Mouse (Mus musculus): Measurements from ENCODE around the gene Bglap3. TPM values are rescaled to one million over a fixed set of nuclear protein-coding genes. Genes with fewer than 3 reads are reported as not detected.
"Not testable (repeated sequence)": the region's sequence is repeated elsewhere in the genome, so short reads cannot be mapped to it uniquely, and the experiment has no call there.

Gene Bglap3
- total RNA-seq, 2 experiments from 2014 or later = 0.36 TPM; not detected in 1

GRCm38 (mm10) chr3:88381389-88382315 is 9.1 kb upstream of the Bglap3 start:
- intact Hi-C loops (cut with DNase I) = not testable (repeated sequence)
- DNase-seq (ENCODE audit: low spot score in 2 of 2) = peak in 1 of 2 experiments; percentile 34

GRCm38 (mm10) chr3:88378599-88378998 is 6.1 kb upstream of the Bglap3 start, which contains the start of gene Bglap2:
Bglap2 (minus strand) TSS chr3:88378699.
- intact Hi-C loops (cut with DNase I); DNase-seq (ENCODE audit: low spot score in 2 of 2): not testable (repeated sequence)

GRCm38 (mm10) chr3:88376644-88377043 is 4.1 kb upstream of the Bglap3 start:
- not testable (repeated sequence) for DNase-seq (ENCODE audit: low spot score in 2 of 2)

GRCm38 (mm10) chr3:88375750-88376626 is 3.4 kb upstream of the Bglap3 start:
- DNase-seq (ENCODE audit: low spot score in 2 of 2) = peak in 1 of 2 experiments; percentile 30
- intact Hi-C loops (cut with DNase I) = not testable (repeated sequence)

More at GRCm38 (mm10) chr3:88376644-88377043, 4.1 kb upstream of the Bglap3 start:
- intact Hi-C loops (cut with DNase I) = not testable (repeated sequence)

- DNase-seq (ENCODE audit: low spot score in 2 of 2); intact Hi-C loops (cut with DNase I): not testable (repeated sequence)
Observed at GRCm38 (mm10) chr3:88368511-88368910, 4.0 kb downstream of the Bglap3 start.

GRCm38 (mm10) chr3:88367517-88367916 is 5.0 kb downstream of the Bglap3 start:
- intact Hi-C loops (cut with DNase I); DNase-seq (ENCODE audit: low spot score in 2 of 2): not testable (repeated sequence)

GRCm38 (mm10) chr3:88366830-88367428 is 5.6 kb downstream of the Bglap3 start:
- DNase-seq (ENCODE audit: low spot score in 2 of 2) = peak; percentile 70 to 74

GRCm38 (mm10) chr3:88365705-88366361 is 6.7 kb downstream of the Bglap3 start:
- intact Hi-C loops (cut with DNase I) = no loop called here
- DNase-seq (ENCODE audit: low spot score in 2 of 2) = no peak

More at GRCm38 (mm10) chr3:88366830-88367428, 5.6 kb downstream of the Bglap3 start:
- intact Hi-C loops (cut with DNase I) = not testable (repeated sequence)

- no peak for DNase-seq (ENCODE audit: low spot score in 2 of 2)
- intact Hi-C loops (cut with DNase I) = no loop called here
Observed at GRCm38 (mm10) chr3:88364337-88364736, 8.2 kb downstream of the Bglap3 start, which contains the start of gene Paqr6. Paqr6 (plus strand) TSS chr3:88364584.

- peak in 1 of 2 experiments; percentile 39 for DNase-seq (ENCODE audit: low spot score in 2 of 2)
- intact Hi-C loops (cut with DNase I) = no loop called here
Observed at GRCm38 (mm10) chr3:88363700-88364099, 8.8 kb downstream of the Bglap3 start.

GRCm38 (mm10) chr3:88361612-88362313 is 10.8 kb downstream of the Bglap3 start:
- no peak for DNase-seq (ENCODE audit: low spot score in 2 of 2)
- intact Hi-C loops (cut with DNase I) = no loop called here

- intact Hi-C loops (cut with DNase I) = no loop called here
- no peak for DNase-seq (ENCODE audit: low spot score in 2 of 2)
Observed at GRCm38 (mm10) chr3:88361096-88361495, 11.4 kb downstream of the Bglap3 start.

GRCm38 (mm10) chr3:88359989-88360388 is 12.6 kb downstream of the Bglap3 start:
- intact Hi-C loops (cut with DNase I) = no loop called here
- DNase-seq (ENCODE audit: low spot score in 2 of 2) = no peak

- intact Hi-C loops (cut with DNase I) = no loop called here
- DNase-seq (ENCODE audit: low spot score in 2 of 2) = no peak
Observed at GRCm38 (mm10) chr3:88359584-88359983, 13.0 kb downstream of the Bglap3 start.

GRCm38 (mm10) chr3:88354396-88355165 is 18.0 kb downstream of the Bglap3 start:
- intact Hi-C loops (cut with DNase I) = no loop called here
- no peak for DNase-seq (ENCODE audit: low spot score in 2 of 2)

- intact Hi-C loops (cut with DNase I) = no loop called here
- no peak for DNase-seq (ENCODE audit: low spot score in 2 of 2)
Observed at GRCm38 (mm10) chr3:88352907-88353306, 19.6 kb downstream of the Bglap3 start.

GRCm38 (mm10) chr3:88350732-88351131 is 21.8 kb downstream of the Bglap3 start:
- DNase-seq (ENCODE audit: low spot score in 2 of 2) = no peak
- intact Hi-C loops (cut with DNase I) = no loop called here
